Mouse (Mus musculus): ENCODE measurements around the gene Aldh3a2. TPM values are rescaled to one million over a fixed set of nuclear protein-coding genes. Genes with fewer than 3 reads are reported as not detected.

Gene Aldh3a2
- polyA plus RNA-seq, 1 experiment from 2014 or later: 24.5 TPM

DNA sequence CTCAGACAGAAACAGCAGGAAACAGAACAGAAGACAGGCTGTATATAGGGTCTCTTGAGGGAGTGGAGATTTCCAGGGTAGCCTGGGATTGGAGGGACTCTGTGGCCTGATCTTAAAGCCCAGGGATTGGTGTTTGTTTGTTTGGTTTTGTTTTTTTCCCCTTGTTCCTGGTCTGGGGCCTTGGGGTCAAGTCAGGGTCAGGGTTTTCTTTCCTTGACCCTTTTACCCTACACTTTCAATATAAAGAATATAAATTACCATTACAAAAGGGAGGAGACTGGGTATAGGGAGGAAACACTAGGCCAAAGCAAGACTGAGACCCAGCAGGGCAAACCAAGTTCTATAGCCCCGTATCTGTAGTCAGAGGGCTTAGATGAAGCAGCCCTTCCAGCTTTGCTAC lies 29.3 kb upstream of the Aldh3a2 start:
- Histone ChIP-seq H3K9me3 (replicated peaks) (no peaks in the 10 kb centered on the region), H3K36me3 (no peaks in the 10 kb centered on the region), H3K4me2 (no peak overlapping the region), H3K4me3 (no peak overlapping the region), H3K27ac (no peak overlapping the region), H3K4me1 (peaks cover 15% of the 10 kb centered on the region), H3K27me3 (replicated peaks) (no peaks in the 10 kb centered on the region), H3K9ac (no peak overlapping the region)
- no peak for ATAC-seq
- 58% methylated on average over 1 of the region's 1 CpGs for WGBS (ENCODE audit: insufficient replicate concordance)

GRCm38 (mm10) chr11:61295556-61295955 lies 28.3 kb upstream of the Aldh3a2 start:
- H3K4me3 ChIP-seq: no peak overlapping the region
- no peak overlapping the region for H3K4me2 ChIP-seq
- 62% methylated on average over 2 of the region's 2 CpGs for WGBS (ENCODE audit: insufficient replicate concordance)
- no peak for ATAC-seq
- H3K27ac ChIP-seq: no peak overlapping the region
- no peaks in the 10 kb centered on the region for H3K36me3 ChIP-seq
- no peak overlapping the region for H3K9ac ChIP-seq
- H3K27me3 ChIP-seq (replicated peaks): no peaks in the 10 kb centered on the region
- peaks cover 8% of the 10 kb centered on the region for H3K4me1 ChIP-seq
- no peaks in the 10 kb centered on the region for H3K9me3 ChIP-seq (replicated peaks)

- Histone ChIP-seq H3K27ac (no peak overlapping the region), H3K4me2 (no peak overlapping the region), H3K36me3 (no peaks in the 10 kb centered on the region), H3K4me1 (no peaks in the 10 kb centered on the region), H3K9ac (no peak overlapping the region), H3K27me3 (replicated peaks) (no peaks in the 10 kb centered on the region), H3K4me3 (no peak overlapping the region), H3K9me3 (replicated peaks) (no peaks in the 10 kb centered on the region)
- 55% methylated on average over 3 of the region's 3 CpGs for WGBS (ENCODE audit: insufficient replicate concordance)
- ATAC-seq: no peak
Observed at GRCm38 (mm10) chr11:61294431-61294830, 27.2 kb upstream of the Aldh3a2 start.

GRCm38 (mm10) chr11:61293251-61293650 lies 26.0 kb upstream of the Aldh3a2 start:
- Histone ChIP-seq H3K27me3 (replicated peaks) (no peaks in the 10 kb centered on the region), H3K4me2 (no peak overlapping the region), H3K4me3 (no peak overlapping the region), H3K9ac (no peak overlapping the region), H3K9me3 (replicated peaks) (no peaks in the 10 kb centered on the region), H3K4me1 (no peaks in the 10 kb centered on the region), H3K36me3 (no peaks in the 10 kb centered on the region), H3K27ac (no peak overlapping the region)
- 80% methylated on average over 2 of the region's 2 CpGs for WGBS (ENCODE audit: insufficient replicate concordance)
- ATAC-seq: no peak

GRCm38 (mm10) chr11:61284323-61284722 lies 17.1 kb upstream of the Aldh3a2 start:
- Histone ChIP-seq H3K27ac (no peak overlapping the region), H3K4me3 (no peak overlapping the region), H3K36me3 (no peaks in the 10 kb centered on the region), H3K4me1 (no peaks in the 10 kb centered on the region), H3K27me3 (replicated peaks) (no peaks in the 10 kb centered on the region; the same call in 1 of the 2 replicates), H3K9me3 (replicated peaks) (no peaks in the 10 kb centered on the region), H3K4me2 (no peak overlapping the region), H3K9ac (no peak overlapping the region)
- 65% methylated on average over 6 of the region's 6 CpGs for WGBS (ENCODE audit: insufficient replicate concordance)
- no peak for ATAC-seq

DNA sequence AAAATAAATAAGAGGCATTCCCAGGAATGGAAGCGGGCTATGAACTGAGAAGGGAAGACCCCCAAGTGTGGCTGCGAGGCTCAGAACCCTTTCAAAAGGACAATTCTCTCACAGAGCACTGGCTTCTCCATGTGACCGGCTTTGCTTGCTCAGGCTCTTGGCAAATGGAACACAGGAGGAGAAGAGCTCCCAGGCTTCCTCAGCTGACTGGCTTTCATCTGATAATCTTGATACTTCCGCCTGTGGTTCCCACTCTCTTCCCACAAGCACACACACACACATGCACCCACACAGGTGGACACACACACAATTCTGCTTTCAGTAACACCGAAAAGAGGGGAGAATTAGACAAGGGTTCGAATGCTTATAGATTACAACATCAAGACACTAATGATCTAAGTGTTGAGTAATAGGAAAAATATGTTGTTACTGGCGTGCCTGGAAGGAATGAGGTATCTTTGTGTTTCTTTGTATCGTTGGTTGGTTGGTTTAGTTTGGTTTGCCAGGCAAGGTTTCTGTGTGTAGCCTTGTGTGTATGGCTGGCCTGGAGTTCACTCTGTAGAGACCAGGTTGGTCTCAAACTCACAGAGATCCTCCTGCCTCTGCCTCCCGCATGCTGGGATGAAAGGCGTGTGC lies 16.3 kb upstream of the Aldh3a2 start:
- H3K4me1 ChIP-seq: peaks cover 2% of the 10 kb centered on the region; the same call in 1 of the 2 replicates
- no peak for ATAC-seq
- 56% methylated on average over 10 of the region's 10 CpGs for WGBS (ENCODE audit: insufficient replicate concordance)
- H3K9ac ChIP-seq: no peak overlapping the region
- no peaks in the 10 kb centered on the region for H3K9me3 ChIP-seq (replicated peaks)
- H3K4me3 ChIP-seq: no peak overlapping the region
- H3K27ac ChIP-seq: no peak overlapping the region
- H3K27me3 ChIP-seq (replicated peaks): no peaks in the 10 kb centered on the region; the same call in 1 of the 2 replicates
- no peaks in the 10 kb centered on the region for H3K36me3 ChIP-seq
- H3K4me2 ChIP-seq: no peak overlapping the region

DNA sequence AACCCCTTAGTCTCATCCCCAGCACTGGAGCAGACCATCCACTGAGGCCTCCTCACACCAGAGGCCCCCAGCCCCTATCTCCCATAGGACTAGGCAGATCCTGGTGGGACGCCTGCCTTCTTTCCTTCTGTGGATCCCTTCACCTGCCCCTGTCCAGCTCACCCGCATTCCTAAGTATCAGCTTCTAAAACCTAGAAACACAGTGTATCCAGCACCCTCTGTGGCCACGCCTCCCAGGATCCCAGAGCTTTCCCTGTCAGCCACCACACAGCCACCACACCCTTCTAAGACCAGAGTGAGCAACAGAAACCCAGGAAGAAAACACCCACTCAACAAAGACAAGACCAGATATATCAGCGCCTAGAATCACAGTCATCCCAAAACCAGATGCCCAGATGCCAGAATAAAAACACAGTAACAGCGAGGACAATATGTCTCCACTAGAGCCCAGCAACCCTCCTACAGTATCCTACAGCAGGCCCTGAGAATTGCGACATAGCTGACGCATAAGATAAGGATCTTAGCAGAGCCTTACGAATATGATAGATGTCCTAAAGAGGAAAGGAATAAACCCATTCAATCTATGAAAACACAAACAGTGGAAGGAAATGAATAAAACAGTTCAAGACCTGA lies 11.3 kb upstream of the Aldh3a2 start:
- H3K4me1 ChIP-seq: peaks cover 27% of the 10 kb centered on the region
- no peaks in the 10 kb centered on the region for H3K36me3 ChIP-seq
- ATAC-seq: no peak
- no peaks in the 10 kb centered on the region for H3K9me3 ChIP-seq (replicated peaks)
- no peak overlapping the region for H3K9ac ChIP-seq
- no peaks in the 10 kb centered on the region for H3K27me3 ChIP-seq (replicated peaks)
- no peak overlapping the region for H3K27ac ChIP-seq
- no peak overlapping the region for H3K4me2 ChIP-seq
- 57% methylated on average over 8 of the region's 8 CpGs for WGBS (ENCODE audit: insufficient replicate concordance)
- no peak overlapping the region for H3K4me3 ChIP-seq

DNA sequence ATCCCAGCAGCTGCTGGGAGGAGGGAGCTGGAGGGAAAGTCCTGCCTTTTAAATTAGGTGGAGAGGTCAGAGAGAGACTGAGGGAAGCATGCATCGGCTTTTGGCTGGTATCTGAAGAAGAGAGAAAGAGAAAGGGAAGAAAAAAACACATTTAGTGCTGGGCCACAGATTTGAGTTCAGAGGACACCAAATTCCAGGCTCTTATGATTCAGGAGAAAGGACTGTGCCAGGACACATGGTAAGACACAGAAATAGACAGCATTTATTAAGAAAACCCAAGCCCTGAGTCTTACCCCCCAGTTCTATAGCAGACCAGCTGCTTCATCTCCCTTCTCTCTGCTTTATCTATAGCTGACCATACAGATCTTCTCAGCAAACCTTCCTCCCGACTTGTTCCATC lies 10.7 kb upstream of the Aldh3a2 start:
- H3K4me2 ChIP-seq: no peak overlapping the region
- ATAC-seq: no peak

GRCm38 (mm10) chr11:61276482-61276881 lies 9.2 kb upstream of the Aldh3a2 start:
- Histone ChIP-seq H3K4me3 (no peak overlapping the region), H3K4me2 (no peak overlapping the region), H3K27me3 (replicated peaks) (no peaks in the 10 kb centered on the region), H3K4me1 (peaks cover 27% of the 10 kb centered on the region), H3K36me3 (no peaks in the 10 kb centered on the region), H3K9ac (no peak overlapping the region), H3K9me3 (replicated peaks) (no peaks in the 10 kb centered on the region), H3K27ac (no peak overlapping the region)
- 40% methylated on average over 3 of the region's 3 CpGs for WGBS (ENCODE audit: insufficient replicate concordance)
- ATAC-seq: no peak

More for the DNA sequence above, 10.7 kb upstream of the Aldh3a2 start:
- Histone ChIP-seq H3K27me3 (replicated peaks) (no peaks in the 10 kb centered on the region), H3K27ac (no peak overlapping the region), H3K36me3 (no peaks in the 10 kb centered on the region), H3K4me3 (no peak overlapping the region), H3K9ac (no peak overlapping the region), H3K4me1 (peaks cover 27% of the 10 kb centered on the region), H3K9me3 (replicated peaks) (no peaks in the 10 kb centered on the region)
- WGBS (ENCODE audit: insufficient replicate concordance): 38% methylated on average over 2 of the region's 2 CpGs

DNA sequence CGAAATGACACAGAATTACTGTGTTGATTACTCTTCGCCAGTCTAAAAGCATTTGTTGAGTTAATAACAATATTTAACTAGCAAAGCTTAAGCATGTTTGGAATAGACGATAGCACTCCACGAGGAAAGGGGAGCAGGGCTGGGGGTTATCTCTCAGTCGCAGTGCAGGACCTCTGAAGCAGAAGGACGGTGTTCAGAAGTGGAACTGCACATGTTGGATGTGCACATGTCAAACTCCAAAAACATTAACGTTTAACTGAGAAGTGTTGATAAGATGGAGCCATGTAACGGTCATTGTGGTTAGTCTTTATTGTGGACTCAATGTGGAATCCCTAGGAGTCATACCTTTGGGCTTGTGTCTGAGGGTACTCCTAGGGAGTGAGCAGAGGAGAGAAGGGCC lies 7.8 kb upstream of the Aldh3a2 start:
- ATAC-seq: peak; percentile 65
- WGBS (ENCODE audit: insufficient replicate concordance): 27% methylated on average over 8 of the region's 8 CpGs

DNA sequence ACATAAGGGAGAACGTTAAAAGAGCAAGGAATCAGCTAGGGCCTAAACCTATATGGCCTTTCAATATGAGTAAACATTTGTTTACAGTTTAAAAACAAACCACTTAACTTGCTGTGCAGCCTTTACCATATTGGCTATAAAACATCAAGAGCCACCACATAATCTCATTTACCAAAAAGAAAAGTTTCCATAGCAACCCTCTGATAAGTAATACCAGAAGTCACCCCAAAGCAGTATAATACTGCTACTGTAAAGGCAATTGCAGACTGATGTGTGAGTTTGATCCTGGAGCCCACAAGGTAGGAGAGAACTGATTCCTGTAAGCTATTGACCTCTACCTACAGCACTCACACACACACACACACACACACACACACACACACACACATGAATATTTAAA lies 7.2 kb upstream of the Aldh3a2 start:
- Histone ChIP-seq H3K27me3 (replicated peaks) (no peaks in the 10 kb centered on the region), H3K4me1 (peaks cover 27% of the 10 kb centered on the region), H3K4me2 (no peak overlapping the region), H3K27ac (no peak overlapping the region), H3K9ac (no peak overlapping the region), H3K4me3 (no peak overlapping the region), H3K9me3 (replicated peaks) (no peaks in the 10 kb centered on the region), H3K36me3 (no peaks in the 10 kb centered on the region)
- no peak for ATAC-seq
- 66% methylated on average over 1 of the region's 1 CpGs for WGBS (ENCODE audit: insufficient replicate concordance)

More for the DNA sequence above, 7.8 kb upstream of the Aldh3a2 start:
- no peaks in the 10 kb centered on the region for H3K27me3 ChIP-seq (replicated peaks)
- H3K4me1 ChIP-seq: peaks cover 27% of the 10 kb centered on the region
- no peak overlapping the region for H3K4me2 ChIP-seq
- no peaks in the 10 kb centered on the region for H3K9me3 ChIP-seq (replicated peaks)
- no peaks in the 10 kb centered on the region for H3K36me3 ChIP-seq
- H3K27ac ChIP-seq: peak overlapping the region; percentile 55
- no peak overlapping the region for H3K4me3 ChIP-seq
- H3K9ac ChIP-seq: no peak overlapping the region

DNA sequence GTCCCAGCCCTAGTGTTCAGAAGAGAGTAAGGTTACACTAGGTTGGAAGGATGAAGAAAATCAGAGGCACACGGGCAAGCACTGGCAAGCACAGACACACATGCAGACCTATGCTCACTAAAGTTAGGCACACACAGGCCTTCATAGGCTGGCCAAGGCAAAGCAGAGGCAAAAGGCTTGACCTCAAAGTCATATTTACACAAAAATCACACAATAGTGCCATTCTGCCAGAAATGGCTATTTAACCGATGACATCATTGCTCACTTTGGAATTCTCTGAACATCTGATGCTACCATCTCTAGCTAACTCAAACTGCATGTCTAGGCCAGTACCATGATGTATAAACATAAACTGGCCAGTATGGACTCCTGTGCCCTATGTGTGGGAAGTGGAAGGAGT lies 6.7 kb upstream of the Aldh3a2 start:
- no peaks in the 10 kb centered on the region for H3K27me3 ChIP-seq (replicated peaks)
- H3K4me3 ChIP-seq: no peak overlapping the region
- H3K36me3 ChIP-seq: no peaks in the 10 kb centered on the region
- H3K9ac ChIP-seq: no peak overlapping the region
- no peak for ATAC-seq
- no peak overlapping the region for H3K4me2 ChIP-seq
- H3K4me1 ChIP-seq: peaks cover 28% of the 10 kb centered on the region
- H3K27ac ChIP-seq: no peak overlapping the region
- WGBS (ENCODE audit: insufficient replicate concordance): 89% methylated on average over 2 of the region's 2 CpGs
- no peaks in the 10 kb centered on the region for H3K9me3 ChIP-seq (replicated peaks)

GRCm38 (mm10) chr11:61271612-61272011 lies 4.3 kb upstream of the Aldh3a2 start:
- H3K4me1 ChIP-seq: peaks cover 36% of the 10 kb centered on the region
- no peak overlapping the region for H3K27ac ChIP-seq
- H3K36me3 ChIP-seq: no peaks in the 10 kb centered on the region
- H3K4me2 ChIP-seq: no peak overlapping the region
- H3K27me3 ChIP-seq (replicated peaks): no peaks in the 10 kb centered on the region
- no peaks in the 10 kb centered on the region for H3K9me3 ChIP-seq (replicated peaks)
- no peak overlapping the region for H3K9ac ChIP-seq
- ATAC-seq: no peak
- no peak overlapping the region for H3K4me3 ChIP-seq

All from liver, embryonic 12.5 days (tissue).